Mouse (Mus musculus) intestine, embryonic 16.5 days (tissue): ENCODE results near the gene Uaca. TPM values are rescaled to one million over a fixed set of nuclear protein-coding genes. Genes with fewer than 3 reads are reported as not detected.

ENCODE experiments used
- ATAC-seq: fragments of 200-750 bp; cut with Nextera tagmentation; 2 replicates; pipeline ENCODE4 v1.8.0; 2017; ENCODE audit warnings: moderate TSS enrichment, moderate library complexity
- H3K27ac ChIP-seq: fragments of 300-500 bp; sonication (generic); 2 replicates; pipeline ENCODE4 v1.5.1; 2014; ENCODE audit warnings: mild to moderate bottlenecking, low read length
- H3K27me3 ChIP-seq: fragments of 300-500 bp; sonication (generic); replicated peaks from 2 replicates; pipeline ENCODE4 v1.6.1; 2014; ENCODE audit warnings: low read length, control low read depth, mixed read lengths; ENCODE audit not compliant: control insufficient read depth, insufficient read depth
- H3K36me3 ChIP-seq: fragments of 300-500 bp; sonication (generic); 2 replicates; pipeline ENCODE4 v1.6.1; 2014; ENCODE audit warnings: low read length, control low read depth; ENCODE audit not compliant: control insufficient read depth, insufficient read depth
- H3K4me1 ChIP-seq: fragments of 300-500 bp; sonication (generic); 2 replicates; pipeline ENCODE4 v1.6.1; 2014; ENCODE audit warnings: low read length, control low read depth, mixed read lengths; ENCODE audit not compliant: control insufficient read depth, insufficient read depth
- H3K4me2 ChIP-seq: fragments of 300-500 bp; sonication (generic); 2 replicates; pipeline ENCODE4 v1.6.1; 2014; ENCODE audit warnings: low read depth, low read length, control low read depth
- H3K4me3 ChIP-seq: fragments of 300-500 bp; sonication (generic); 2 replicates; pipeline ENCODE4 v1.5.1; 2014; ENCODE audit warnings: mild to moderate bottlenecking, low read length
- H3K9ac ChIP-seq: fragments of 300-500 bp; sonication (generic); 2 replicates; pipeline ENCODE4 v1.6.1; 2014; ENCODE audit warnings: low read depth, low read length
- H3K9me3 ChIP-seq: fragments of 300-500 bp; sonication (generic); 2 replicates; pipeline ENCODE4 v1.6.1; 2016; ENCODE audit warnings: low read length, control low read depth; ENCODE audit not compliant: control insufficient read depth
- WGBS: fragments of 180-500 bp; shearing (Covaris S2); extraction: QIAGEN DNeasy Blood & Tissue Kit; methylation state at CpG from one replicate; pipeline ENCODE4 v1.1.7; 2014; 5-methylcytosine and 5-hydroxymethylcytosine counted together
- polyA plus RNA-seq: library from polyadenylated mRNA; unstranded; fragments of >200 nt; fragmentation: Nextera tagmentation; extraction: Ambion mirVana; gene quantifications from 2 replicates; pipeline ENCODE4 v1.2.1, GENCODE M21; 2015

Gene Uaca
- polyA plus RNA-seq, 1 experiment from 2014 or later: 56.8 TPM

DNA sequence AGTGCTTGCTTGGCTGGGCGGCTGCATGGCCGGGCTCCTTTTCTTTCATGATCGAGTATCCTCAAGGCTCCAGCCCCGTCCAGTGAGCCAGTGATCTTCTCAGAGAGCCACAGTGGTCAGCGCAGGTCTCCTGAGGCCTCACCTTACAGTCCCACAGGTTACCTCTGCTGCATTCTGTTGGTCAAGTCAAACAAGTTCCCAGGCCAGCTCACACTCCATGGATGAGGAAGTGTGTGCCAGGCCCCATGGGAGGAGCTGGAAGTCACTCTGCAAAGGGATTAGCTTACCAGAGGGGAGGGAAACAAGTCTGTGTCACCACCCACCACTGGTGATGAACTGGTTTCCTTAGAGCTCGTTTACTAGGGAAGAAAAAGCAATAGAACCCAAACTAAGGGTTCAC, 28.3 kb downstream of the Uaca start:
- no peaks in the 10 kb centered on the region for H3K27me3 ChIP-seq
- no peaks in the 10 kb centered on the region for H3K9me3 ChIP-seq
- H3K36me3 ChIP-seq: 0 out of 2 replicates have a peak, but pooled peaks cover 3% of the 10 kb centered on the region
- no peak for ATAC-seq
- no peak overlapping the region for H3K4me2 ChIP-seq
- no peak overlapping the region for H3K4me3 ChIP-seq
- WGBS: 77% methylated on average over 6 of the region's 6 CpGs
- no peak overlapping the region for H3K27ac ChIP-seq
- peaks cover 8% of the 10 kb centered on the region for H3K4me1 ChIP-seq
- H3K9ac ChIP-seq: no peak overlapping the region

- ATAC-seq: no peak
- Histone ChIP-seq H3K36me3 (0 out of 2 replicates have a peak, but pooled peaks cover 3% of the 10 kb centered on the region), H3K4me2 (no peak overlapping the region), H3K27ac (no peak overlapping the region), H3K4me1 (peaks cover 19% of the 10 kb centered on the region), H3K27me3 (no peaks in the 10 kb centered on the region), H3K9me3 (no peaks in the 10 kb centered on the region), H3K4me3 (no peak overlapping the region), H3K9ac (no peak overlapping the region)
- 96% methylated on average over 7 of the region's 7 CpGs for WGBS
Measured at GRCm38 (mm10) chr9:60825506-60825905, 31.2 kb downstream of the Uaca start.

DNA sequence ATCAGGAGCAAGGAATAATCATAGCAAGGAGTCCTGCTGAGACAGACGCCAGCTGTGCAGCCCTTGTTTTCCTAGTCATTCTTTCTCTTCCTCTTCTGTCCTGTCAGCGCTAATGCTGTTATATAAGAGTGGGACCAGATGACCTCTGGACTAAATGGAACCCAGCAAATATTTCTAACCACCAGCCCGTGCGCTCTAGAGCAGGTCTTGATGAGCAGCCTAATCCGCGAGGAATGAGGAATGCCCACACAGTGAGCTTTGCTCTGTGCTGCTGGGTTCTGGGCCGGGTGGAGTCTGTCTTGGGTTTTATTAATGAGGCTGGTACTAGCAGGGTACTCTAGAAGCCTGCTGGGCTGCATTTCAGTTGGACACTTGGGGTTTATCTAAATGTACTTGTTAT, 32.4 kb downstream of the Uaca start:
- Histone ChIP-seq H3K4me3 (no peak overlapping the region), H3K4me1 (peaks cover 19% of the 10 kb centered on the region), H3K27me3 (no peaks in the 10 kb centered on the region), H3K36me3 (0 out of 2 replicates have a peak, but pooled peaks cover 3% of the 10 kb centered on the region), H3K9ac (no peak overlapping the region), H3K27ac (no peak overlapping the region), H3K9me3 (no peaks in the 10 kb centered on the region), H3K4me2 (no peak overlapping the region)
- 69% methylated on average over 7 of the region's 7 CpGs for WGBS
- peak; percentile 49 for ATAC-seq

- H3K4me1 ChIP-seq: peaks cover 19% of the 10 kb centered on the region
- H3K27me3 ChIP-seq: no peaks in the 10 kb centered on the region
- H3K9ac ChIP-seq: no peak overlapping the region
- ATAC-seq: no peak
- H3K36me3 ChIP-seq: 0 out of 2 replicates have a peak, but pooled peaks cover 3% of the 10 kb centered on the region
- no peak overlapping the region for H3K4me3 ChIP-seq
- 75% methylated on average over 2 of the region's 2 CpGs for WGBS
- no peaks in the 10 kb centered on the region for H3K9me3 ChIP-seq
- H3K4me2 ChIP-seq: no peak overlapping the region
- no peak overlapping the region for H3K27ac ChIP-seq
Measured at GRCm38 (mm10) chr9:60828196-60828595, 33.9 kb downstream of the Uaca start.

GRCm38 (mm10) chr9:60829610-60830009, 35.3 kb downstream of the Uaca start:
- no peak overlapping the region; the same call in 1 of the 2 replicates for H3K27ac ChIP-seq
- H3K4me1 ChIP-seq: peaks cover 19% of the 10 kb centered on the region
- H3K9me3 ChIP-seq: no peaks in the 10 kb centered on the region; the same call in 1 of the 2 replicates
- WGBS: 56% methylated on average over 4 of the region's 4 CpGs
- no peak overlapping the region for H3K4me3 ChIP-seq
- H3K4me2 ChIP-seq: no peak overlapping the region
- ATAC-seq: no peak
- H3K27me3 ChIP-seq: no peaks in the 10 kb centered on the region
- H3K9ac ChIP-seq: no peak overlapping the region
- H3K36me3 ChIP-seq: no peaks in the 10 kb centered on the region

DNA sequence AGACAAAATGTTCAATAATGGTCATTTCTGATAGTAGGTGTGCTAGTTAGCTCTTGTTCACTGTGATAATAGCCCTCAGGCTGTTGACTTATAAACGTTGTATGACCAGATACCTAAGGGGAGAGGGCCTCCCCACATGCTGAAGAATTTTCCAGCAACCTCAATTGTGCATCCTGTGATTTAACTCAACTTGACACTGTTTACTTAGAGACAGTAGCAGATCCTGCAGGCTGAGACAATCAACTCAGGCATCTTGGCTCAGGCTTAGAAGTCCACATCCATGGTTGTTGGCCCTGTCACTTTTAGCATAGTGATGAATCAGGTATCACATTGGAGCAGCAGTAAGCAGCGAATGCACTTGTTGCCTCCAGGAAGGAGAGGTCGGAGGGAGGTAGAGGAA, 35.7 kb downstream of the Uaca start:
- H3K4me3 ChIP-seq: no peak overlapping the region
- no peaks in the 10 kb centered on the region for H3K27me3 ChIP-seq
- no peaks in the 10 kb centered on the region; the same call in 1 of the 2 replicates for H3K9me3 ChIP-seq
- H3K9ac ChIP-seq: no peak overlapping the region
- 51% methylated on average over 3 of the region's 3 CpGs for WGBS
- H3K4me2 ChIP-seq: no peak overlapping the region
- ATAC-seq: no peak
- no peak overlapping the region for H3K27ac ChIP-seq
- H3K4me1 ChIP-seq: peaks cover 19% of the 10 kb centered on the region
- H3K36me3 ChIP-seq: no peaks in the 10 kb centered on the region

DNA sequence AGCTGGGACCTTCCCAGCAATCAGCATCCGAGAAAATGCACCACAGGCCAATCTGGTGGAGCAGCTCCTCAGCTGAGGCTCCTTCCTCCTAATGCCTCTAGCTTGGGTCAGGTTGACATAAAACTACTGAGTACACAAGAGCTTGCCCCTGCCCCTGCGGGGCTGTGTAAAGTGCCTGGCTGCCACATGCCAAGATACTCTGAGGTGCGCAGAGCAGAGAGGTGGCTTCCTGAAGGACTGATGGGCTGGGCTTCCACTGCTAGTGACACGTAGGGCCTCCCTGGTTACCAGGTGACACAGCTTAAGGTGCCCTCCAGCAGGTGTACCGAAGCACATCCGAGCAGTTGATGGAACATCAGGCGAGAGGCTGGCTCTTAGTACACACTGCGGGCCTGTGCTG, 37.9 kb downstream of the Uaca start:
- no peak overlapping the region for H3K4me2 ChIP-seq
- ATAC-seq: no peak
- H3K9ac ChIP-seq: no peak overlapping the region
- H3K27ac ChIP-seq: no peak overlapping the region
- H3K27me3 ChIP-seq: no peaks in the 10 kb centered on the region
- no peaks in the 10 kb centered on the region; the same call in 1 of the 2 replicates for H3K9me3 ChIP-seq
- WGBS: 84% methylated on average over 8 of the region's 8 CpGs
- no peaks in the 10 kb centered on the region for H3K36me3 ChIP-seq
- peaks cover 34% of the 10 kb centered on the region for H3K4me1 ChIP-seq
- no peak overlapping the region for H3K4me3 ChIP-seq

DNA sequence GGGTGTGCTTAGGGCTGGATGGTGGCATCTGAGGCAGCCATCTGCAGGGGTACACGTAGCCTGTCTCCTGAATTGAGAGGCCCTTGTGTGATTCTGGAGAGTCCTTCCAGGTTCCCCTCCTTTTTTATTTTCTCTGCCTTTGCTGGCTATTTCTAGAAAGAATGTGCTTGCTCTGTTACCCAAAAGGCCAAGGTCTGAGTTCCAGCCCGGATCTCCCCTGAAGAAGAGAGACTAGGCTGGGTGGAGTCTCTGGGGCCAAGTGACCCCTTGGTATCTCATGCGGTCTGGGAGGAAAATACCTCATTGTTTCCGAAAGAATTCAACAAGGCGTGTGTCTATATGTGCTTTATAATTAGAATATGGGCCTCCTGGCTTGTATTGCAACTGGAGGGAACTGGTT, 41.8 kb downstream of the Uaca start:
- ATAC-seq: no peak
- Histone ChIP-seq H3K27ac (no peak overlapping the region), H3K4me3 (no peak overlapping the region), H3K4me2 (no peak overlapping the region), H3K27me3 (no peaks in the 10 kb centered on the region), H3K36me3 (no peaks in the 10 kb centered on the region), H3K9me3 (no peaks in the 10 kb centered on the region; the same call in 1 of the 2 replicates), H3K4me1 (peaks cover 44% of the 10 kb centered on the region), H3K9ac (no peak overlapping the region)
- 49% methylated on average over 5 of the region's 5 CpGs for WGBS

DNA sequence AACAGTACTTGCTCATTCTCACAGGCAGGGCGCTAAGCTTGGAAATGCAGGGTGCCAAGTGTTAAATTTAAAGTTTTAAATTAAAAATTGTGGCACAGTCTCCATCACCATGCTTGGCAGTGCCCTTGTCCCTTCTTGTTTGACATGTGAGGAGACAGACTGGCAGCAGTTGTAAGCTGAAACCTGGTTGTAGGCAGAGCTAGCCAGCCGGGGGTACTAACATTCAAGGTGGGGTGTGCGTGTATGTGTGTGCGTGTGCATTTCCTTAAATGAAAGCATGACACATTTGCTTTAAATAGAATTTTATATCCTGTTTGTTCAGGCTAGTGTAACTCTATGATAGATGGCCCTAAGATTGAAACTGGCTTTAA, 42.7 kb downstream of the Uaca start:
- Histone ChIP-seq H3K27ac (peak overlapping the region; percentile 13; the same call in 1 of the 2 replicates), H3K36me3 (no peaks in the 10 kb centered on the region), H3K4me3 (no peak overlapping the region), H3K4me1 (peaks cover 47% of the 10 kb centered on the region), H3K9ac (0 out of 2 replicates have a peak overlapping the region, but pooled peaks have one; percentile 59), H3K27me3 (no peaks in the 10 kb centered on the region), H3K4me2 (no peak overlapping the region), H3K9me3 (no peaks in the 10 kb centered on the region; the same call in 1 of the 2 replicates)
- peak; percentile 14; the same call in 1 of the 2 replicates for ATAC-seq
- 46% methylated on average over 4 of the region's 4 CpGs for WGBS
